Mouse (Mus musculus) ES-E14 (cell line): ENCODE data around the gene Gm10644. TPM values are rescaled to one million over a fixed set of nuclear protein-coding genes. Genes with fewer than 3 reads are reported as not detected.

Source experiments
- DNase-seq: peaks from one replicate; pipeline ENCODE4 v3.0.0-alpha.2; 2013; ENCODE audit warnings: low read depth, low spot score
- H3K27ac ChIP-seq: 2 replicates; pipeline ENCODE4 v1.5.1; 2012; ENCODE audit warnings: low read depth, mild to moderate bottlenecking, low read length, moderate library complexity, mixed read lengths; ENCODE audit not compliant: poor library complexity, insufficient read depth, severe bottlenecking
- H3K36me3 ChIP-seq: 2 replicates; pipeline ENCODE4 v1.6.1; 2012; ENCODE audit warnings: mild to moderate bottlenecking, low read length, moderate library complexity, mixed read lengths; ENCODE audit not compliant: control insufficient read depth, poor library complexity, insufficient read depth, severe bottlenecking
- H3K4me1 ChIP-seq, 2 experiments: fragments of 150-350 bp in 1 of 2; sonication (generic) in 1 of 2; 2 replicates each; pipeline ENCODE4 v1.6.1; 2012; ENCODE audit warnings: low read length in 2 of 2, mild to moderate bottlenecking in 1 of 2, mixed read lengths in 1 of 2; ENCODE audit not compliant: control insufficient read depth in 2 of 2, insufficient read depth in 2 of 2, poor library complexity in 1 of 2
- H3K4me3 ChIP-seq, 2 experiments: fragments of 150-350 bp in 1 of 2; sonication (generic) in 1 of 2; 2 replicates each; pipeline ENCODE4 v1.5.1; 2012; ENCODE audit warnings: low read length in 2 of 2, low read depth in 1 of 2, mild to moderate bottlenecking in 1 of 2, mixed read lengths in 1 of 2; ENCODE audit not compliant: insufficient read depth in 1 of 2, poor library complexity in 1 of 2, severe bottlenecking in 1 of 2
- H3K9ac ChIP-seq: 2 replicates; pipeline ENCODE4 v1.6.1; 2012; ENCODE audit warnings: low read depth, mild to moderate bottlenecking, low read length, mixed read lengths; ENCODE audit not compliant: poor library complexity, insufficient read depth, severe bottlenecking
- H3K9me3 ChIP-seq: fragments of 150-350 bp; sonication (generic); 2 replicates; pipeline ENCODE4 v1.6.1; 2012; ENCODE audit warnings: low read depth, mild to moderate bottlenecking, low read length; ENCODE audit not compliant: control insufficient read depth, insufficient read depth
- CHD2 ChIP-seq: IDR thresholded peaks from 2 replicates; pipeline ENCODE4 v1.6.1; 2014; ENCODE audit warnings: mild to moderate bottlenecking, low read depth, low read length, inconsistent platforms
- HCFC1 ChIP-seq: IDR thresholded peaks from 2 replicates; pipeline ENCODE4 v1.6.1; 2012; ENCODE audit warnings: low read length, inconsistent platforms, borderline replicate concordance; ENCODE audit not compliant: insufficient read depth
- MAFK ChIP-seq: IDR thresholded peaks from 2 replicates; pipeline ENCODE4 v1.6.1; 2014; ENCODE audit warnings: mild to moderate bottlenecking, low read depth, low read length, inconsistent platforms; ENCODE audit not compliant: insufficient read depth
- ZC3H11A ChIP-seq: IDR thresholded peaks from 2 replicates; pipeline ENCODE4 v1.6.1; 2012; ENCODE audit warnings: low read depth, mild to moderate bottlenecking, inconsistent platforms, low read length, borderline replicate concordance
- ZNF384 ChIP-seq: IDR thresholded peaks from 2 replicates; pipeline ENCODE4 v1.6.1; 2012; ENCODE audit warnings: low read depth, low read length, inconsistent platforms
- in situ Hi-C, 2 experiments: fragments of 600-800 bp; cut with MboI; formaldehyde crosslinking; loops; one replicate each; pipeline ENCODE4 v1.15.1; 2025; ENCODE audit warnings: low sequenced_read_pairs in 2 of 2, inconsistent platforms in 1 of 2; ENCODE audit not compliant: unreplicated experiment in 2 of 2
- total RNA-seq: library from RNA; depleted of rRNA; stranded (reverse); fragments of 300-350 nt; gene quantifications from 2 replicates; pipeline ENCODE4 v1.2.3, GENCODE M21; 2012

Gene Gm10644
- total RNA-seq, 1 experiment: 1.8 TPM

DNA sequence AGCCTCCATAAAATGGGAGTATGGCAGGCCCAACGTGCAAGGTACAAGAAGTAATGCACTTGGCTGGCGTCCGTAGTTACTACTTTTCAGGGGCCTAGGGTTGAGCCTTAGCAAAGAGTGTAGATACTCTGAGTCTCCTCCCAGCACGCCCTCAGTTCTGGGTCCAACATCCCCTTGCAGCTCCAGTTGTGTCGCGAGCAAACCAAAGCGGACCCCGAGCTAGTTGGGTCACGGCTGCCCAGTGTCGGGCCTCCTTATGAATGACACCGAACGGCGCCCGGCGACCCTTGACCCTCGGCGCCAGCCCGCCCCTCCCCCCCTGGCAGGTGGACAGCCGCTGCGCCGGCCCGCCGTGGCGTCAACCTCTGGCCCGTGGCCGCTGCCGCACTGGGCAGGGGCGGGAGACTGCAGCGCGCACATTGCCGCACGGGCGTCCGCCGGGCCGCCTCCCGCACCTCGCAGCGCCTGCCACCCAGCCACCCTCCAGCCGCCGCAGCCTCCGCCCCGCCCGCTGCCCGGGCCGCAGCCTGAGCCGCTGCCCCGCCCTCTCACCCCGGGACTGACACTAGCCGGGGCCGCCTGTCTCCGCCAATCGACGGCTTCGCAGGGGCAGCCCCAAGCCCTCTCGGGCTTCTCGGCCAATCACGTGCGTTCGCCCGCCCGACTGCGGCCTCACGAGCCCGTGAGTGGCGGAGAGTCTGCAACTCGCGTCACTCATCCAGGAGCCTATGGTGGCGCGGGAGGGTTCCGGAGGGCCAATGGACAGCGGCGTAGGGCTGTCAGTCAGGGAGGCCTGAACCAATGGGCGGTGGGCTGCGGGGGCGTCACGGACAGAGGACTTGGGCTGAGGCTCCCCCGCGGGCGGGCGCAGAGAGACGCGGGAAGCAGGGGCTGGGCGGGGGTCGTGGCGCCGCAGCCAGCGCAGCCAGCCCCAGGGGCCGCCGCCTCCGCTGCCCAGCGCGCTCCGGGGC, 17.4 kb upstream of the Gm10644 start, which contains the start of gene Prkaca:
Gene Prkaca (plus strand): TSS at position 844 of the 971 bp plus-strand sequence.
- Histone ChIP-seq H3K4me3 (peak within 1 kb of the TSS; percentile 88 to 94), H3K27ac (no peak within 1 kb of the TSS), H3K4me1 (peaks cover 2 to 10% of the 10 kb centered on the region in 2 experiments; a peak in 1 of 4 replicates), H3K9ac (peak within 1 kb of the TSS; percentile 77), H3K9me3 (no peaks in the 10 kb centered on the region), H3K36me3 (peaks cover 15% of the 10 kb centered on the region)
- TF ChIP-seq ZC3H11A (no peak), CHD2 (peak; percentile 95)
- in situ Hi-C loops: no loop called here
- DNase-seq: peak; percentile 97

DNA sequence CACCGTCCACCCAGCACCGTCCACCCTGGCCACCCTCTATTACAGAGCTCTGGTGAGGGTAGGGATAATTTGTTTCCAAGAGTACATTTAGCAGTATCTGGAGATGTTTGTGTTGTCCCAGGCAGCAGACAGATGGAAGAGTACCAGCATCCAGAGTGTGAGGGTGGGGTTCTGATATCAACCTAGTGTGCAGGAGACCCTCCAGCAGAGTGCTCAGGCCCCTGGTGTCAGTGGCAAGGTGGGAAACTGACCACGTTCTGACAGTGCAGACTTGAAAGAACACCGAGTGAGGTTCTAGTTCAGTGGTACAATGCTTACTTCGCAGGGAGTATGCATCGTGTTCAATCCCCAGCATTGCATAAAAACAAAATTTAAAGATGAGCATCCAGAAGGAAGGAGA, 16.7 kb upstream of the Gm10644 start:
- TF ChIP-seq ZC3H11A (no peak), CHD2 (no peak), MAFK (no peak), HCFC1 (no peak), ZNF384 (no peak)
- H3K9ac ChIP-seq: peak overlapping the region; percentile 66
- in situ Hi-C loops: no loop called here
- peaks cover 20% of the 10 kb centered on the region for H3K36me3 ChIP-seq
- peaks cover 2 to 10% of the 10 kb centered on the region in 2 experiments; a peak in 1 of 4 replicates for H3K4me1 ChIP-seq
- H3K4me3 ChIP-seq: peak overlapping the region; percentile 82 to 83; a peak in 3 of 4 replicates
- no peak overlapping the region for H3K27ac ChIP-seq
- H3K9me3 ChIP-seq: no peaks in the 10 kb centered on the region
- no peak for DNase-seq

DNA sequence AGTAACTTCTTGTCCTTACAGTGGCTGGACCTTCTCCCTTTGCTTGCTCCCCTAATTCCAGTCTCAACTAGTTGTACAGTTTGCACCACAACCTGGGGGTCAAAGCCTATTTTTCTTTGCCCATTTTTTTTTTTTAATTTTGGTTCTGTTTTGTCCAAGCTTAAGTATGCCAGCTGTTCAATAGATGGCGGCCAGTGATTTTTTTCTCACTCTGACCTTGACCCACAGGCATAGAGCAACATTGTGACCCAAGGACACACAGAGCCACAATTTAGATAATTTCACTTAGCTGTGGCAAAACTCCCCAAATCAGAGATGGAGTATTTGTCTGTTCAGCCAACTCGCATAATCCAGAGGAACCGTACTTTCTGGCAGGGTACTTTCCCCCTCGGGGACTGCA, 16.1 kb upstream of the Gm10644 start:
- DNase-seq: no peak
- Histone ChIP-seq H3K4me3 (no peak overlapping the region), H3K9me3 (no peaks in the 10 kb centered on the region), H3K36me3 (peaks cover 20% of the 10 kb centered on the region), H3K4me1 (peaks cover 2 to 10% of the 10 kb centered on the region in 2 experiments; a peak in 1 of 4 replicates), H3K9ac (no peak overlapping the region), H3K27ac (no peak overlapping the region)
- TF ChIP-seq ZC3H11A: no peak
- no peak for TF ChIP-seq MAFK
- no peak for TF ChIP-seq HCFC1
- no peak for TF ChIP-seq ZNF384
- no peak for TF ChIP-seq CHD2
- in situ Hi-C loops: no loop called here

DNA sequence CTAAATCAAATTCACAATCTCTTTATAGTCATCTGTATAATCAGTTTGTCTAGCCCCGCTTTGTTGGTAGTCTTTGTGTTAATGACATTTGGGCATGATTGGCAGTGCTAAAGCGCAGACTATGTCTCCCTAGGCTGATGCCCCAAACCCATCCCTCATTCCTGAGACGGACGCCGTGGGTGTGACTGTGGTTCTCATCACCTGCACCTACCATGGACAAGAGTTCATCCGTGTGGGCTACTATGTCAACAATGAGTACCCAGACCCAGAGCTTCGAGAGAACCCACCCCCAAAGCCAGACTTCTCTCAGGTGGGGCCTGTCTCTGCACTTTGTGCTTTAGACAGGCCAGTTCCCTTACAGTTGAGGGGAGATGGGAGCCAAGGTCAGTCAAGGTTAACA, 12.7 kb upstream of the Gm10644 start:
- peaks cover 22% of the 10 kb centered on the region for H3K36me3 ChIP-seq
- no peaks in the 10 kb centered on the region for H3K9me3 ChIP-seq
- peaks cover 0 to 4% of the 10 kb centered on the region in 2 experiments; a peak in 1 of 4 replicates for H3K4me1 ChIP-seq
- no peak for TF ChIP-seq ZC3H11A
- TF ChIP-seq HCFC1: no peak
- no peak for TF ChIP-seq ZNF384
- TF ChIP-seq CHD2: no peak
- H3K9ac ChIP-seq: no peak overlapping the region
- in situ Hi-C loops: no loop called here
- no peak overlapping the region for H3K27ac ChIP-seq
- H3K4me3 ChIP-seq: no peak overlapping the region
- DNase-seq: no peak
